In the genomic region with DNA sequence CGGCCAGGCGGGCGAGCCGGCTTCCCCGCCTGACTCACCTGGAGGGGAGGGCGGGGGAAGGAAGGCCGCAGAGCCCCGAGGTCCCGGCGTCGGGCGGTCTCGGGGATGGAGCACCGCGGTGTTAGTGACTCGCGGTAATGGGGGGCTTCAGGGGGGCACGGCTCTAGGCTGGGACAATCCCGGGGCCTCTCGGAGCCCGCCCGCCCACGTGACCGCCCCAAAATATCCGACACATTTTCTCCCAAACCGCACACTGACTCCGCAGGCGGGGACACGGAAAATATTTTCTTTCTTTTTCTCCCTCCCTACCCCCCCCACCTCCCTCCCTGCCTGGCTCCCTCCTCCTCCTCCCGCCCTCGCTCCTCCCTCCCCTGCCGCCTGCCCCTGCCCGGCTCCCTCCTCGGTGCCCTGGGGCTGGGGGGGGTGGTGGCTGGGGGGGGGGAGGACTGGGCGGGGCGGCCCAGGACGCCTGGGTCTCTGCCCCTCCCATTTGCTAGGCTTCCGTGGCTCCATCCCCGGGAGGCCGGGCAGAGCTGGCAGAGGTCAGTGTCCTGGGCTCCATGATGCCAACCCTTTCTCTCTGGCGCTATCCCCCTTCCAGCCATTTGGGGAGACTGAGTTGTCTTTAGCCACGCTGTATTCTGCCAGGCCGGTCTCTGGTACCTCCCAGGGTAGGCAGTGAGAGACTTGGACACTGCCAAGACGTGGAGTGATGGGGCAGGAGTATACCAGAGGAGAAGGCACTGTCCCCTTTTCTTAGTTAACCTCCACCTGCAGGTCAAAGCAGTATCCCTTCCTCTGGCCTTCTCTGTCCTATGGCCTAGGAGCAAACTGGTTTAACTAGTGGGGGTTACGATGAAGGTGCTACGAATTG, we compare ENCODE assay signal across 8 mouse cellular contexts. TPM values are rescaled to one million over a fixed set of nuclear protein-coding genes. Genes with fewer than 3 reads are reported as not detected.
DNase-seq lines count a peak whose midpoint lies in the region; ATAC-seq and TF ChIP-seq lines count a peak whose summit lies in the region.

A gene (minus strand): TSS at position 316 of the 874 bp plus-strand sequence.

- no peak for TF ChIP-seq CTCF in bone marrow, adult 2 months (IDR thresholded peaks at IDR 0.05; ENCODE audit: control insufficient read depth, insufficient read depth, low read length)

- ATAC-seq in forebrain, embryonic 16.5 days, result peak; percentile 56; the same call in 1 of the 2 replicates
- peak; percentile 44; the same call in 1 of the 2 replicates for ATAC-seq in hindbrain, embryonic 15.5 days (ENCODE audit: low FRiP score, low read depth)
- peak; percentile 58 for ATAC-seq in limb, embryonic 13.5 days (ENCODE audit: low FRiP score, low read depth)
- peak; percentile 37; the same call in 1 of the 2 replicates for ATAC-seq in midbrain, embryonic 15.5 days (replicated peaks)

- no peaks in the 10 kb centered on the region for H3K36me3 ChIP-seq in forebrain, embryonic 16.5 days (ENCODE audit: control insufficient read depth, insufficient read depth)
- H3K36me3 ChIP-seq in hindbrain, embryonic 15.5 days, result no peaks in the 10 kb centered on the region
- peaks cover 24% of the 10 kb centered on the region for H3K36me3 ChIP-seq in limb, embryonic 13.5 days
- H3K36me3 ChIP-seq in midbrain, embryonic 15.5 days (replicated peaks), result no peaks in the 10 kb centered on the region

- no peaks in the 10 kb centered on the region for H3K9me3 ChIP-seq in forebrain, embryonic 16.5 days (ENCODE audit: control insufficient read depth, low read length)
- H3K9me3 ChIP-seq in hindbrain, embryonic 15.5 days, result no peaks in the 10 kb centered on the region
- no peaks in the 10 kb centered on the region for H3K9me3 ChIP-seq in limb, embryonic 13.5 days
- no peaks in the 10 kb centered on the region for H3K9me3 ChIP-seq in midbrain, embryonic 15.5 days

- no peak for TF ChIP-seq POLR2A in bone marrow, adult 2 months (IDR thresholded peaks at IDR 0.05; ENCODE audit: borderline replicate concordance, control insufficient read depth, low read depth, low read length)

- no peaks in the 10 kb centered on the region; the same call in 1 of the 2 replicates for H3K27me3 ChIP-seq in forebrain, embryonic 16.5 days (replicated peaks; ENCODE audit: control insufficient read depth, insufficient read depth, low read length)
- H3K27me3 ChIP-seq in hindbrain, embryonic 15.5 days, result peaks cover 41% of the 10 kb centered on the region
- H3K27me3 ChIP-seq in limb, embryonic 13.5 days, result no peaks in the 10 kb centered on the region
- H3K27me3 ChIP-seq in midbrain, embryonic 15.5 days (replicated peaks), result peaks cover 34% of the 10 kb centered on the region

- H3K4me2 ChIP-seq in forebrain, embryonic 16.5 days (ENCODE audit: low read length), result peak within 1 kb of the TSS; percentile 83
- H3K4me2 ChIP-seq in hindbrain, embryonic 15.5 days, result peak within 1 kb of the TSS; percentile 93
- peak within 1 kb of the TSS; percentile 91 for H3K4me2 ChIP-seq in limb, embryonic 13.5 days (replicated peaks)
- peak within 1 kb of the TSS; percentile 90 for H3K4me2 ChIP-seq in midbrain, embryonic 15.5 days

- peak within 1 kb of the TSS; percentile 71 for H3K9ac ChIP-seq in forebrain, embryonic 16.5 days (replicated peaks; ENCODE audit: low read depth, low read length)
- peak within 1 kb of the TSS; percentile 51 for H3K9ac ChIP-seq in hindbrain, embryonic 15.5 days
- peak within 1 kb of the TSS; percentile 97 for H3K9ac ChIP-seq in limb, embryonic 13.5 days
- H3K9ac ChIP-seq in midbrain, embryonic 15.5 days, result peak within 1 kb of the TSS; percentile 37

- H3K4me1 ChIP-seq in bone marrow, adult 2 months (ENCODE audit: control insufficient read depth, insufficient read depth, low read length), result no peaks in the 10 kb centered on the region
- peaks cover 16% of the 10 kb centered on the region for H3K4me1 ChIP-seq in forebrain, embryonic 16.5 days (replicated peaks; ENCODE audit: control insufficient read depth, insufficient read depth, low read length)
- H3K4me1 ChIP-seq in hindbrain, embryonic 15.5 days (replicated peaks), result peaks cover 23% of the 10 kb centered on the region
- peaks cover 78% of the 10 kb centered on the region for H3K4me1 ChIP-seq in limb, embryonic 13.5 days
- peaks cover 19% of the 10 kb centered on the region for H3K4me1 ChIP-seq in midbrain, embryonic 15.5 days

- 3% methylated on average over 45 of the region's 46 CpGs for WGBS in bone marrow, adult 2 months
- WGBS in forebrain, embryonic 16.5 days, result 1% methylated on average over 25 of the region's 46 CpGs
- WGBS in hindbrain, embryonic 15.5 days, result 1% methylated on average over 36 of the region's 46 CpGs
- 1% methylated on average over 35 of the region's 46 CpGs for WGBS in limb, embryonic 13.5 days
- under 1% methylated on average over 40 of the region's 46 CpGs for WGBS in midbrain, embryonic 15.5 days

- H3K4me3 ChIP-seq in bone marrow, adult 2 months (replicated peaks; ENCODE audit: control insufficient read depth, low read depth, low read length), result peak within 1 kb of the TSS; percentile 14
- peak within 1 kb of the TSS; percentile 57 for H3K4me3 ChIP-seq in forebrain, embryonic 16.5 days (replicated peaks; ENCODE audit: low read length)
- H3K4me3 ChIP-seq in hindbrain, embryonic 15.5 days, result peak within 1 kb of the TSS; percentile 53
- H3K4me3 ChIP-seq in limb, embryonic 13.5 days, result peak within 1 kb of the TSS; percentile 87
- H3K4me3 ChIP-seq in midbrain, embryonic 15.5 days, result peak within 1 kb of the TSS; percentile 51

- no peak within 1 kb of the TSS for H3K27ac ChIP-seq in bone marrow, adult 2 months (ENCODE audit: control insufficient read depth, insufficient read depth, low read depth, low read length, poor library complexity)
- no peak within 1 kb of the TSS for H3K27ac ChIP-seq in forebrain, embryonic 16.5 days (ENCODE audit: low read length)
- H3K27ac ChIP-seq in hindbrain, embryonic 15.5 days (replicated peaks), result 0 out of 2 replicates have a peak within 1 kb of the TSS, but pooled peaks have one; percentile 10
- H3K27ac ChIP-seq in limb, embryonic 13.5 days, result peak within 1 kb of the TSS; percentile 100
- H3K27ac ChIP-seq in midbrain, embryonic 15.5 days, result no peak within 1 kb of the TSS

- peak; percentile 27 for DNase-seq in right cerebral cortex, postnatal 25 days
- no peak for DNase-seq in right cerebral cortex, postnatal 10 days (ENCODE audit: low spot score in 2 of 2)
- no peak for DNase-seq in thymus, postnatal 14 days

RNA-seq across cellular contexts. Expression of the gene that starts here (rescaled TPM):
- 17.1 and 36.3 TPM in 2 replicates for polyA plus RNA-seq in bone marrow, adult 2 months (2011; ENCODE audit: insufficient read depth, insufficient read length, low replicate concordance, missing spikeins)
- polyA plus RNA-seq in forebrain, embryonic 16.5 days (2015; fragmentation: Nextera tagmentation; extraction: Ambion mirVana), result 6.4 and 8.0 TPM in 2 replicates
- polyA plus RNA-seq in hindbrain, embryonic 15.5 days (2015; fragmentation: Nextera tagmentation; extraction: Ambion mirVana), result 5.8 and 6.3 TPM in 2 replicates
- 131 and 145 TPM in 2 replicates for polyA plus RNA-seq in limb, embryonic 13.5 days (2015; fragmentation: Nextera tagmentation; extraction: Ambion mirVana)
- polyA plus RNA-seq in midbrain, embryonic 15.5 days (2015; fragmentation: Nextera tagmentation; extraction: Ambion mirVana), result 4.1 and 6.4 TPM in 2 replicates

Comparison
In these comparisons a context has a peak if more than half of its experiments do, and no peak if none do; other contexts are left out.
1. H3K27ac ChIP-seq: peak in hindbrain, embryonic 15.5 days (single experiment) and limb, embryonic 13.5 days (single experiment); none in bone marrow, adult 2 months (single experiment), forebrain, embryonic 16.5 days (single experiment) and midbrain, embryonic 15.5 days (single experiment).
2. H3K4me3 ChIP-seq: peak in every context shown above with its lines; median percentile 87 in limb, embryonic 13.5 days; 57 in forebrain, embryonic 16.5 days; 53 in hindbrain, embryonic 15.5 days; 51 in midbrain, embryonic 15.5 days; 14 in bone marrow, adult 2 months.
3. H3K9ac ChIP-seq: peak in every context shown above with its lines; median percentile 97 in limb, embryonic 13.5 days; 71 in forebrain, embryonic 16.5 days; 51 in hindbrain, embryonic 15.5 days; 37 in midbrain, embryonic 15.5 days.
4. Peak in every context shown above with its lines, with median percentiles within 50 percentile points of each other: ATAC-seq and H3K4me2 ChIP-seq.